Mouse (Mus musculus) heart, embryonic 16.5 days (tissue): Measurements from ENCODE around the gene Syt13. TPM values are rescaled to one million over a fixed set of nuclear protein-coding genes. Genes with fewer than 3 reads are reported as not detected.

ENCODE experiments used
- ATAC-seq: fragments of 200-750 bp; cut with Nextera tagmentation; replicated peaks from 2 replicates; pipeline ENCODE4 v1.8.0; 2017; ENCODE audit warnings: moderate number of reproducible peaks; ENCODE audit not compliant: insufficient read depth, low FRiP score; ENCODE audit errors: extremely low read depth
- H3K27ac ChIP-seq: fragments of 300-500 bp; sonication (generic); 2 replicates; pipeline ENCODE4 v1.5.1; 2014; ENCODE audit warnings: mild to moderate bottlenecking, low read length, control low read depth, moderate library complexity
- H3K27me3 ChIP-seq: fragments of 300-500 bp; sonication (generic); 2 replicates; pipeline ENCODE4 v1.6.1; 2014; ENCODE audit warnings: low read length, mixed read lengths; ENCODE audit not compliant: control insufficient read depth, insufficient read depth
- H3K36me3 ChIP-seq: fragments of 300-500 bp; sonication (generic); 2 replicates; pipeline ENCODE4 v1.6.1; 2014; ENCODE audit not compliant: control insufficient read depth, insufficient read depth
- H3K4me1 ChIP-seq: fragments of 300-500 bp; sonication (generic); 2 replicates; pipeline ENCODE4 v1.6.1; 2014; ENCODE audit warnings: low read length, mixed read lengths; ENCODE audit not compliant: control insufficient read depth, insufficient read depth
- H3K4me2 ChIP-seq: fragments of 300-500 bp; sonication (generic); 2 replicates; pipeline ENCODE4 v1.6.1; 2014; ENCODE audit warnings: low read depth, mild to moderate bottlenecking, control low read depth, low read length
- H3K4me3 ChIP-seq: fragments of 300-500 bp; sonication (generic); 2 replicates; pipeline ENCODE4 v1.5.1; 2014; ENCODE audit warnings: mild to moderate bottlenecking, control low read depth, low read length
- H3K9ac ChIP-seq: fragments of 300-500 bp; sonication (generic); 2 replicates; pipeline ENCODE4 v1.6.1; 2014; ENCODE audit warnings: low read length, control low read depth
- H3K9me3 ChIP-seq: fragments of 300-500 bp; sonication (generic); replicated peaks from 2 replicates; pipeline ENCODE4 v1.6.1; 2016; ENCODE audit warnings: low read length; ENCODE audit not compliant: control insufficient read depth
- WGBS: fragments of 180-500 bp; shearing (Covaris S2); extraction: QIAGEN DNeasy Blood & Tissue Kit; methylation state at CpG from one replicate; pipeline ENCODE4 v1.1.7; 2014; 5-methylcytosine and 5-hydroxymethylcytosine counted together
- polyA plus RNA-seq: library from polyadenylated mRNA; unstranded; fragments of >200 nt; fragmentation: Nextera tagmentation; extraction: Ambion mirVana; gene quantifications from 2 replicates; pipeline ENCODE4 v1.2.1, GENCODE M21; 2015

Syt13 gene
- polyA plus RNA-seq, 1 experiment from 2014 or later, result 2.7 TPM

- H3K27ac ChIP-seq, result no peak overlapping the region
- H3K4me1 ChIP-seq, result peaks cover 6% of the 10 kb centered on the region
- H3K9me3 ChIP-seq, result no peaks in the 10 kb centered on the region
- H3K27me3 ChIP-seq, result peaks cover 5% of the 10 kb centered on the region; the same call in 1 of the 2 replicates
- H3K4me3 ChIP-seq, result no peak overlapping the region
- WGBS, result 0% methylated on average over 2 of the region's 2 CpGs
- no peak for ATAC-seq
- H3K4me2 ChIP-seq, result no peak overlapping the region
- H3K9ac ChIP-seq, result no peak overlapping the region
- no peaks in the 10 kb centered on the region for H3K36me3 ChIP-seq
These were observed 31.0 kb upstream of the Syt13 start for GRCm38 (mm10) chr2:92883912-92884243.

DNA sequence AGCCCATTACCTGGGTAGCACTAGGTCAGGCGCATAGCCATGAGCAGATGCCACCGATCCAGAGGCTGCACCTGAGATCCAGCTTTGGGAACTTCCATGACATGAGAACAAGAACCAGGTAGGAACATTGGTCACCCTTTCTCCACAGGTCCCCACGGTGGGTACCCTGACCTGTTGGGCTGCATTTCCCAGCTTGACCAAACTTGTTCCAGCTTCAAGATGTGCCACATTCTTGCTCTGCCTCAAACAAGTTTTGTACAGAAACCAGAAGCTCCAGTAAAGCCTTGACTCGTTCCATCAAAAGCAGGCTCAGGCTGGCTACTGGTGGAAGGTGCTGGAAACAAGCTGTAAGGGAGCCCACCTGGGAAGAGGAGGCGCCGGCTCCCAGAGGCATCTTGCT, 29.9 kb upstream of the Syt13 start:
- peaks cover 6% of the 10 kb centered on the region for H3K4me1 ChIP-seq

GRCm38 (mm10) chr2:92886862-92887261, 28.0 kb upstream of the Syt13 start:
- no peaks in the 10 kb centered on the region; the same call in 1 of the 2 replicates for H3K27me3 ChIP-seq
- no peaks in the 10 kb centered on the region for H3K36me3 ChIP-seq
- no peak overlapping the region for H3K9ac ChIP-seq
- no peak overlapping the region for H3K4me3 ChIP-seq
- no peak overlapping the region for H3K4me2 ChIP-seq
- no peak for ATAC-seq
- 60% methylated on average over 3 of the region's 3 CpGs for WGBS
- H3K27ac ChIP-seq, result no peak overlapping the region
- H3K4me1 ChIP-seq, result peaks cover 6% of the 10 kb centered on the region
- H3K9me3 ChIP-seq, result no peaks in the 10 kb centered on the region

More for the DNA sequence above, 29.9 kb upstream of the Syt13 start:
- Histone ChIP-seq H3K27me3 (peaks cover 5% of the 10 kb centered on the region; the same call in 1 of the 2 replicates), H3K9ac (no peak overlapping the region), H3K9me3 (no peaks in the 10 kb centered on the region), H3K4me2 (no peak overlapping the region), H3K36me3 (no peaks in the 10 kb centered on the region), H3K27ac (no peak overlapping the region), H3K4me3 (no peak overlapping the region)
- no peak for ATAC-seq
- 88% methylated on average over 6 of the region's 6 CpGs for whole genome bisulfite sequencing

- no peak overlapping the region for H3K4me2 ChIP-seq
- no peaks in the 10 kb centered on the region for H3K4me1 ChIP-seq
- no peak overlapping the region for H3K4me3 ChIP-seq
- H3K9ac ChIP-seq, result no peak overlapping the region
- H3K9me3 ChIP-seq, result no peaks in the 10 kb centered on the region
- H3K27ac ChIP-seq, result no peak overlapping the region
- no peaks in the 10 kb centered on the region for H3K27me3 ChIP-seq
- 75% methylated on average over 4 of the region's 4 CpGs for WGBS
- no peak for ATAC-seq
- H3K36me3 ChIP-seq, result no peaks in the 10 kb centered on the region
These were observed 22.4 kb upstream of the Syt13 start for GRCm38 (mm10) chr2:92892524-92892923.

DNA sequence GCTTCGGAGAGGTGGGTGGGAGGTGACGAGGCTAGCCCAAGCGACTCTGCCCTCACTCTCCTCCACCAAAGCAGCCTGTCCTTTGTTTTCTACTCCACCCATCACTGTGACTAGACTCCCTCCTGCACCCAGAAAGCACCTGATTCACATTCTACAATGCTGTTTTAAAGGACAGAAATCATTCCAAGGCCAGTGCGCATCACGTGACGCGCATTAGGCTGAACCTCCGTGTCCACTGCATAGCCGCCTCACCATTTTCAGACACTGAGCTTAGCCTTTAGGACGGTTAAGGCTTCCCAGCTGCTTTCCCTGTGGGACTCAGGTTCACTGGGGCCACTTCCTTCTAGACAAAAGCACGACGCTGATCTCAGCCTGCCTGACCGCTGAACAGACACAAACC, 11.2 kb upstream of the Syt13 start:
- ATAC-seq, result no peak
- WGBS, result 74% methylated on average over 13 of the region's 13 CpGs
- peaks cover 9% of the 10 kb centered on the region for H3K27me3 ChIP-seq

DNA sequence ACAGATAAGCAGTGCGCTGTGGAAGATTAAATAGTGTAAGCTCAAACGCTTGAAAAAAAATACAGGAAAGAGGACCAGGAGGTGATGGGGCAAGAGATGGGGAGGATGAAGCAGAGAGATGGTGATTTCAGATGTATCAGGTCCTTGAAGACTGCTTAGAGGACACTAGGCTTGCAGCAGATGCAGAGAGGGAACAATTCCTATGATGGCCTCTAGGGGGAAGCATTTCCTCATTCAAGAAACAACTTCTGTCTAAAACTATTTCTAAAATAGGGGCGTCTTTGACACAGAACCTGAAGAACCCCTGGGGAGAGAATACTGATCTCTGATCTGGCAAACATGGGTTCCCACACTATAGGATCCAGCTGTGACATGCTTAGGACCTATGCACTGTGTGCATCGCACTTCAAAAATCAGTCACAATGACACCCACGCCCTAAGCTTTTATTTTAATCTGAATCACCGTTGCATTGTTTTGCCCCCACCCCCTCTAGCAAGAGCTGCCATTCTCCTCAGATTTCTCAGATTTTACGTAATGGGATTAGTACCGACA, 10.5 kb upstream of the Syt13 start:
- H3K9ac ChIP-seq, result no peak overlapping the region
- no peak overlapping the region for H3K4me3 ChIP-seq
- H3K36me3 ChIP-seq, result no peaks in the 10 kb centered on the region
- ATAC-seq, result no peak; the same call in 1 of the 2 replicates
- no peak overlapping the region for H3K4me2 ChIP-seq
- peaks cover 9% of the 10 kb centered on the region for H3K27me3 ChIP-seq
- H3K4me1 ChIP-seq, result no peaks in the 10 kb centered on the region
- H3K27ac ChIP-seq, result no peak overlapping the region
- H3K9me3 ChIP-seq, result peaks cover 4% of the 10 kb centered on the region; the same call in 1 of the 2 replicates
- WGBS, result 25% methylated on average over 8 of the region's 8 CpGs

More for the DNA sequence above, 11.2 kb upstream of the Syt13 start:
- no peak overlapping the region for H3K9ac ChIP-seq
- H3K4me2 ChIP-seq, result no peak overlapping the region
- H3K9me3 ChIP-seq, result peaks cover 4% of the 10 kb centered on the region; the same call in 1 of the 2 replicates
- no peak overlapping the region for H3K27ac ChIP-seq
- no peaks in the 10 kb centered on the region for H3K4me1 ChIP-seq
- H3K36me3 ChIP-seq, result no peaks in the 10 kb centered on the region
- no peak overlapping the region for H3K4me3 ChIP-seq

DNA sequence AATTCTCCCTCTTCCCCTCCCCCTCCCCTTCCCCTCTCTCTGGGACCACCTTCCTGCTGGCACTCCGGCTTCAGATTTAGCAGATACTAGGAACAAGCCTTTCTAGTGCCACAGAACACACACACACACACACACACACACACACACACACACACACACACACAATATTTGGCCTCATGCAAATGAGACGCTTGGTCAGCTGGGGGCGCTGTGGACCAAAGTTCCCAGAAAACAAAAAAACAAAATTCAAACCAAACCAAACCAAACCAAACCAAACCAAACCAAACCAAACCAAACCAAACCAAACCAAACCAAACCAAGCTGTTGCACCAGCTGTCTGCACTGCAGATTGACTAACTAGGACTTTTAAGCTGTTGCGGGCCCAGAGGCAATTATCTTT, 4.5 kb upstream of the Syt13 start:
- no peak for ATAC-seq
- Histone ChIP-seq H3K4me1 (peaks cover 7% of the 10 kb centered on the region), H3K9me3 (peaks cover 4% of the 10 kb centered on the region; the same call in 1 of the 2 replicates), H3K36me3 (no peaks in the 10 kb centered on the region), H3K27me3 (peaks cover 28% of the 10 kb centered on the region), H3K4me3 (no peak overlapping the region), H3K27ac (no peak overlapping the region), H3K9ac (no peak overlapping the region), H3K4me2 (no peak overlapping the region)
- 69% methylated on average over 4 of the region's 4 CpGs for WGBS

GRCm38 (mm10) chr2:92912312-92912711, 2.6 kb upstream of the Syt13 start:
- peaks cover 35% of the 10 kb centered on the region for H3K27me3 ChIP-seq
- no peak overlapping the region for H3K27ac ChIP-seq
- H3K4me1 ChIP-seq, result peaks cover 8% of the 10 kb centered on the region
- H3K9ac ChIP-seq, result no peak overlapping the region
- ATAC-seq, result no peak
- H3K36me3 ChIP-seq, result no peaks in the 10 kb centered on the region
- no peak overlapping the region for H3K4me3 ChIP-seq
- no peak overlapping the region for H3K4me2 ChIP-seq
- peaks cover 4% of the 10 kb centered on the region; the same call in 1 of the 2 replicates for H3K9me3 ChIP-seq

- Histone ChIP-seq H3K4me2 (no peak overlapping the region), H3K27ac (no peak overlapping the region), H3K9me3 (peaks cover 1% of the 10 kb centered on the region; the same call in 1 of the 2 replicates), H3K27me3 (peaks cover 40% of the 10 kb centered on the region), H3K4me3 (no peak overlapping the region), H3K4me1 (peaks cover 8% of the 10 kb centered on the region), H3K9ac (no peak overlapping the region), H3K36me3 (no peaks in the 10 kb centered on the region)
- ATAC-seq, result no peak
- 18% methylated on average over 9 of the region's 9 CpGs for WGBS
These were observed 1.6 kb upstream of the Syt13 start for GRCm38 (mm10) chr2:92913295-92913694.
